Comparison of ENCODE assay signal across 17 mouse cellular contexts in the genomic region with DNA sequence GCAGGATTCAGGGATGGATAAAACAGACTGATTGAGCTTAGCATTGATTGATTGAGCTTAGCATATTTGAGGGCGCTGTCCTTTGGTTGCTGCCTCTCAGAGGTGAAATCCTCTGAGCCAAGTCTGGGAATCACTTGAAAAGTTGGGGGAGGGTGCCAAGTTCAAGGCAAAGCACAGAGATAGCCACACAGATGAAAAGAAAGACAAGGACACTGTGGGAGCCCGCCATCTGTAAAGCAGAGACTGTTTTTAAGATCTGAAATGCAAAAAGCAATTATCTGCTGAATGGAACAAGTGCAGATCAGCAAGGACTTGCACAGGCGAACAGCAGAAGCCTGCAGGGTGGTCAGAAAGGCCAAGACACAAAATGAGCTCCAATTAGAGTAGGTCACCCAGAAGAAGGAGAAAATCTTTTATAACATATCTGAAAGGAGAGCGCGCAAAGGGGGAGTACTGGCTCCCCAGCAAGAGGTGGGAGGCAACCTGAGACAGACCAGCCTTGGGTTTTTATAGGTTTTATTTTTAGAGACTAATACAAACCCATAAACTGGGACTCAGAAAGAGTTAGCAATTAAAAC.
DNase-seq lines count a peak whose midpoint lies in the region; ATAC-seq and TF ChIP-seq lines count a peak whose summit lies in the region.
"Had no signal": no experiment of that assay in that cellular context is flagged by ENCODE, and none has a peak within 500 bp of the region (broad histone marks: within the 10 kb centered on the region; RNA-seq: fewer than 3 reads in every experiment).

No protein-coding gene starts in this region.

- peak; percentile 8 for DNase-seq in embryo, embryonic 11 days
- DNase-seq in embryo, embryonic 10.5 days (ENCODE audit: low spot score), result no peak
- peak; percentile 53 for DNase-seq in adrenal gland, postnatal 10 days
- DNase-seq in brain, embryonic 14.5 days (ENCODE audit: low read depth), result peak; percentile 81
- DNase-seq in heart, adult 11 months, result no peak
- DNase-seq: B cell, adult 2 months; heart, postnatal 4 days; kidney, adult 2 months; kidney, postnatal 14 days; liver, embryonic 13.5 days; thymus, postnatal 4 days had no signal

- TF ChIP-seq CTCF in brain, embryonic 14.5 days (IDR thresholded peaks at IDR 0.05; ENCODE audit: borderline replicate concordance, extremely low read depth, insufficient read depth, insufficient read length), result no peak

- no peak overlapping the region for H3K9ac ChIP-seq in forebrain, embryonic 16.5 days (replicated peaks; ENCODE audit: low read depth, low read length)
- H3K9ac ChIP-seq: limb, embryonic 12.5 days; liver, embryonic 13.5 days; lung, embryonic 15.5 days; neural tube, embryonic 13.5 days had no signal

- no peaks in the 10 kb centered on the region for H3K27me3 ChIP-seq in forebrain, embryonic 16.5 days (replicated peaks; ENCODE audit: control insufficient read depth, insufficient read depth, low read length)
- H3K27me3 ChIP-seq: limb, embryonic 12.5 days; liver, embryonic 13.5 days; lung, embryonic 15.5 days; neural tube, embryonic 13.5 days had no signal

- no peaks in the 10 kb centered on the region for H3K36me3 ChIP-seq in forebrain, embryonic 16.5 days (ENCODE audit: control insufficient read depth, insufficient read depth)
- H3K36me3 ChIP-seq: limb, embryonic 12.5 days; liver, embryonic 13.5 days; lung, embryonic 15.5 days; neural tube, embryonic 13.5 days had no signal

- peak; percentile 66 for ATAC-seq in forebrain, embryonic 16.5 days
- ATAC-seq in frontal cortex, adult (ENCODE audit: low TSS enrichment), result no peak

- no peak overlapping the region for H3K27ac ChIP-seq in forebrain, embryonic 16.5 days (ENCODE audit: low read length)
- H3K27ac ChIP-seq: limb, embryonic 12.5 days; liver, embryonic 13.5 days; lung, embryonic 15.5 days; neural tube, embryonic 13.5 days had no signal

- 27% methylated on average over 5 of the region's 5 CpGs for WGBS in forebrain, embryonic 16.5 days

- no peak overlapping the region for H3K4me2 ChIP-seq in forebrain, embryonic 16.5 days (ENCODE audit: low read length)
- H3K4me2 ChIP-seq: limb, embryonic 12.5 days; liver, embryonic 13.5 days; lung, embryonic 15.5 days; neural tube, embryonic 13.5 days had no signal

- TF ChIP-seq POLR2A in brain, embryonic 14.5 days (IDR thresholded peaks at IDR 0.05; ENCODE audit: borderline replicate concordance, extremely low read depth, insufficient read depth, insufficient read length, poor library complexity, severe bottlenecking), result no peak

- no peaks in the 10 kb centered on the region for H3K9me3 ChIP-seq in forebrain, embryonic 16.5 days (ENCODE audit: control insufficient read depth, low read length)
- H3K9me3 ChIP-seq: limb, embryonic 12.5 days; liver, embryonic 13.5 days; lung, embryonic 15.5 days; neural tube, embryonic 13.5 days had no signal

- no peak overlapping the region for H3K4me3 ChIP-seq in forebrain, embryonic 16.5 days (replicated peaks; ENCODE audit: low read length)
- H3K4me3 ChIP-seq: erythroblast, embryonic 14.5 days; limb, embryonic 12.5 days; liver, embryonic 13.5 days; lung, embryonic 15.5 days; neural tube, embryonic 13.5 days had no signal

- H3K4me1 ChIP-seq in forebrain, embryonic 16.5 days (replicated peaks; ENCODE audit: control insufficient read depth, insufficient read depth, low read length), result peaks cover 11% of the 10 kb centered on the region
- H3K4me1 ChIP-seq: liver, embryonic 13.5 days had no signal

Comparison
In these comparisons a context has a peak if more than half of its experiments do, and no peak if none do; other contexts are left out.
1. DNase-seq: peak in embryo, embryonic 11 days (single experiment), adrenal gland, postnatal 10 days (single experiment) and brain, embryonic 14.5 days (single experiment); none in embryo, embryonic 10.5 days (single experiment) and heart, adult 11 months (single experiment).